Mouse (Mus musculus): ENCODE measurements at regions not wholly inside any gene's neighbourhood (a gene's known extent, or its start where the extent isn't known, plus 50 kb on each side); places are given as distances from the start of the nearest gene placed in this dataset.

DNA sequence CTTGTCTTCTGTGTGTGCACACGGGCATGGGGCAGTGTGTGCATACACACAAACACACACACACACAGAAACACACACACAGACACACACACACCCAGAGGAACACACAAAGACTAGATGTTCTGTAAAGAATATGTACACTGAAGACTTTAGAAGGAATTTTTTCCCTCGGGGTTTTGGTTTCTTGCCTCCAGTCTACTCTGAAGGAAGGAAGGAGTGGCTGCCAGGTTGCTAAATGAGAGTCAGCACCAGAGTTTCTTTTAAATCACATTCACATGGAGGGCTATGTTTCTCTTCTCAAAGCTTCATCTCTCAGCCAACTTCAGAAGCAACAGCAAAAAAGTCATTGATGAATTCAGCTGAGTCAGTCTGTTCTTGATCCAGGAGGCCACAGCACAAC, 61.8 kb upstream of the Irf2bp2 start:
- ATAC-seq = no peak

DNA sequence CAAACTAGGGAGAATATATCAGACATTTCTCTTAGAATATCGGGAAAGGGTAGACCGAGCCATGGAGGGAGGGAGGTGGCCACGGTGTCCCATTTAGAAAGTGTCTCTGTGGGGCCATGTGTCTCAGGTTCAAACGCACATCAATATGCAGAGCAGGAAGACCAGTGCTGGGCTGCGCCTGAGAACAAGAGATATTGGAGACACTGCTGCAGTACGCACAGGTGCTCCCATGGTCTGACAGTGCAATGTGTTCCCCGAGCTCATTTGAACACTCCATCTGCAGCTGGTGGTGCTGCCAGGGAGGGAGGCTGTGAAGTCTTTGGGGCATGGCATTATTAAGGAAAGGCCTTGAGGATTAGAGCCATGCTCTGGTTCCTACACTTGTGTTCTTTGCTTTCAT, 60.6 kb upstream of the Irf2bp2 start:
- ATAC-seq = no peak

DNA sequence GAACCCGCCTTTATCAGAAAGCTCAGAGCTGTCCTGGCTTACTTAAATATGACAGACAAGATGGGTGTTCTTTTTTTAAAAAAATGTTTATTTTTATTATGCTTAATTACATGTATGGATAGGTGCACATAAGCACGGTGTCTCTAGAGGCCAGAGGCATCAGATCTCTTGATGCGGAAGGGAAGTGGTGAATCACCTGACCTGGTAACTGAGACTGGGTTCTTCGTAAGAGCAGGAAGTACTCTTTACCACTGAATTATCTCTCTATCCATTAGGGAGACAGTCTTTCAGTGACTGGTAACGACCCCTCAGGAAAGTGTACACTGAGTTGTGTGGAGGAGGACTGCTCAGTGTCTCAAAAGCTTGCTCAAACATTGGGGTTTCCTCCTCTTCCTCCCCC, 58.4 kb upstream of the Irf2bp2 start:
- peak; percentile 100 for ATAC-seq

DNA sequence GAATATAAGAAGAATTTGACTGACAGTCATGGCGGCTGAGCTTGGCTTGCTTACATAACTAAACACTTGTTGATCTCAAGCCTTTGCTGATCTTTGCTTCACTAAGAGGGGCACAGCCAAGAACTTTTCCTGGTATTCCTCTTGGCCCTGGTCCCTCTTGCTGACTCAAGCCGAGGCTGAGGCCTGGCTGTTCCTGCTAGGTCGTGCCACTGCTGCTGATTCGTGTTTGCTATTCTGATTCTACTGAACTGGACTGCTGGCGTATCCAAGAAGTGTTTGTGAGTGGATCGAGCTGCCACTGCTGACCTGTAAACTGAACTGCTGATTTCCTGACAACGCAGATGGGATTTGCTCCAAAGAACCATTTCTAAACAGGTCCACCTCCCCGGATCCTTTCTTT, 57.2 kb upstream of the Irf2bp2 start:
- no peak for ATAC-seq

DNA sequence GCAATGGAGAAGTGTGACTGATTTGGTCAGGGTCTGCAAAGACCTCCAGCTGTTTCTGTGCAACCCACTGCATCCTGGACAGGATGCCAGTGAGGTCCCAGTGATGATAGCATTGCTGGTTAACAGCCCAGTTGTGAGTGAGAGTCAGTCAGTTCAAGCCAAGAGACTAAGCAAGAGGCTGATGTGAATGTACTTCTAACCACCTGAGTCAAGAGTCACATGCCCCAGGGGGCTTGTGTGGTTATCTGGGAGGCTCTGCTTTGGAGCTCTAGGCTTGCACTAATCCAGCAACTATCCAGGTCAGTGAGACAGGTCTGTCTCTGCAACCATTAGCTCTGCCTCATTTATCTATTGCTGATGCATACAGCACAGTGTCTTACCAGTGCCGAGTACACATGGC, 55.5 kb upstream of the Irf2bp2 start:
- no peak for ATAC-seq

DNA sequence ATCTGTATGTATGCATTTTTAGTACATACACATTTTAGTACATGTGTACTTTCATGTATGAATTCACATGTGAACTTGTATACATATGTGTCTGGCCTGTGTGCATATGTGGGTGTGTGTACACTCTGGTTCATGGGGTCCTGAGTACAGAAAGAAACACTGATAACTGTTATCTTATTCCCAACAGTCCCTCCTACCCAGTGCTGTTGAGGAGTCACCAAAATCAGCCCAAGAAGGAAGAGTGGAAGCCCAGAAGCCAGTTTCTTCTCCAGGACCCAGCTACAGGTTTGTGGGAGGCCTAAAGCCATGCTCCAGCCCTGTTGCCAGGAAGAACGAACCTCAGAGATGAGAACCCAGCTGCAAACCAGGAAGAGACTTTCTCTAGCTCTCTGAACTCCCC, 53.6 kb upstream of the Irf2bp2 start:
- ATAC-seq = no peak

DNA sequence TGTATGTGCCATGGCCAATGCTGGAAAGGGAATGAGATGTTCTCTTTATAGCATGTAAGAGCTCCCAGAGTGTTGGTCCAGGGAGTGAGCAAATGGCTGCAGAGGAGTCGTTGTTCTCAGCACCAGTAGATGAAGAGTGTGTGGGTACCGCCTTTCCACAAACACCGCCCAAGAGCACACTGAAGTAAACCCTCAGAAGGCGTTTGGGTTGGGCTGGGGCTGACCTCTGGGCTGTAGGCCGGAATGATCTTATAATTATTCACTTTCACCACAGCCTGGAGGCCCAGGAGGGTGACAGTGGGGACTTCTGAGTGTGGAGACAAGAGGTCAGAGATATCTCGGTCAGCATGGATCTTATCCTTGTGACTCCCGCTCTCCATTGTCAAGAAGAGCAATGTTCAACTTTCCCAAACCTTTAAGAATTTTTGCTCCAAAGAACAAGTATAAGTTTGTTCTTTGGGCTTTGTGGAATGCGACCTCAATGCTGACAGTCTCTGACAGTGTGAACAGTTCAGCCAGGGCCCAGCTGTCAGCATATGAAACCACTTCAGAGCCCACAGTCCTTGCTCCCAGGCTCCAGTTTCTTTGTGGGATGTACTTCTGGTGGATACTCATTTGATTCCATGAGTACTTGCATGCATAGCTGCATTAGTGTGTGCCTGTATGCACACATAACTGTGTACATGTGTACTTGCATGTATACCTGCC, 53.0 kb upstream of the Irf2bp2 start:
- no peak for ATAC-seq

DNA sequence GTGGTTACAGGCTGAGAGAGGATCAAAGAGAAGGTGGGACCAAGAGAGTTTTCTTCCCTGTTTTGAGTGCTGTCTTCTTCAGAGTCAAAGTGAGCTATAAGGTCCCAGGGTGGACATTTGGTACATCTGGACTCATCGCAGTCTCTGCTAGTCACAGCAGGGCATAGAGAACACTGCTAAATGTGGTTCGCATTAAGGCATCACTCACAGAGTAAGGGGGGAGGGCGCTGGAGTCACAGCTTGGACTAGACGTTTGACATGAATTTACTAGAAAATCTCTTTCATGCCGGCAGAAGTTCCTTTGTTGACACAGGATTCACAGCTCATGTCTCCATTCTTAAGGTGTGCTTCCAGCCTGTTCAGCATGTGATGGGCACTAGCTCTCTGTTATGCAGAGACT, 50.4 kb upstream of the Irf2bp2 start:
- no peak for ATAC-seq
